Mouse (Mus musculus) embryonic facial prominence, embryonic 11.5 days (tissue): ENCODE results near the gene As3mt. TPM values are rescaled to one million over a fixed set of nuclear protein-coding genes. Genes with fewer than 3 reads are reported as not detected.

Source experiments
- ATAC-seq: fragments of 200-750 bp; cut with Nextera tagmentation; replicated peaks from 2 replicates; pipeline ENCODE4 v1.8.0; 2017; ENCODE audit warnings: low read depth; ENCODE audit not compliant: insufficient number of reproducible peaks, low FRiP score, low TSS enrichment
- DNase-seq: peaks from one replicate; pipeline ENCODE4 v3.0.0-alpha.2; 2015; ENCODE audit warnings: low spot score
- H3K27ac ChIP-seq: fragments of 300-500 bp; sonication (generic); replicated peaks from 2 replicates; pipeline ENCODE4 v1.5.1; 2014; ENCODE audit warnings: mild to moderate bottlenecking, low read depth, low read length, control low read depth
- H3K27me3 ChIP-seq: fragments of 300-500 bp; sonication (generic); 2 replicates; pipeline ENCODE4 v1.6.1; 2014; ENCODE audit warnings: mild to moderate bottlenecking, low read length, moderate library complexity, mixed read lengths; ENCODE audit not compliant: control insufficient read depth, insufficient read depth
- H3K36me3 ChIP-seq: fragments of 300-500 bp; sonication (generic); replicated peaks from 2 replicates; pipeline ENCODE4 v1.6.1; 2014; ENCODE audit warnings: low read depth, mild to moderate bottlenecking, low read length, moderate library complexity, mixed read lengths; ENCODE audit not compliant: control insufficient read depth, insufficient read depth
- H3K4me1 ChIP-seq: fragments of 300-500 bp; sonication (generic); 2 replicates; pipeline ENCODE4 v1.6.1; 2014; ENCODE audit warnings: low read length, mixed read lengths; ENCODE audit not compliant: control insufficient read depth, insufficient read depth
- H3K4me2 ChIP-seq: fragments of 300-500 bp; sonication (generic); 2 replicates; pipeline ENCODE4 v1.6.1; 2014; ENCODE audit warnings: low read depth, mild to moderate bottlenecking, control low read depth, low read length, moderate library complexity
- H3K4me3 ChIP-seq: fragments of 300-500 bp; sonication (generic); 2 replicates; pipeline ENCODE4 v1.5.1; 2014; ENCODE audit warnings: low read depth, low read length, control low read depth
- H3K9ac ChIP-seq: fragments of 300-500 bp; sonication (generic); replicated peaks from 2 replicates; pipeline ENCODE4 v1.6.1; 2014; ENCODE audit warnings: mild to moderate bottlenecking, control low read depth, low read length
- H3K9me3 ChIP-seq: fragments of 300-500 bp; sonication (generic); replicated peaks from 2 replicates; pipeline ENCODE4 v1.6.1; 2016; ENCODE audit warnings: mild to moderate bottlenecking, low read length, inconsistent platforms, mixed read lengths; ENCODE audit not compliant: control insufficient read depth
- WGBS: fragments of 180-500 bp; shearing (Covaris S2); extraction: QIAGEN DNeasy Blood & Tissue Kit; methylation state at CpG from one replicate; pipeline ENCODE4 v1.1.7; 2014; 5-methylcytosine and 5-hydroxymethylcytosine counted together
- polyA plus RNA-seq: library from polyadenylated mRNA; unstranded; fragments of >200 nt; fragmentation: Nextera tagmentation; extraction: Ambion mirVana; gene quantifications from 2 replicates; pipeline ENCODE4 v1.2.1, GENCODE M21; 2014

As3mt gene
- polyA plus RNA-seq: 29.3 and 34.6 TPM in 2 replicates

DNA sequence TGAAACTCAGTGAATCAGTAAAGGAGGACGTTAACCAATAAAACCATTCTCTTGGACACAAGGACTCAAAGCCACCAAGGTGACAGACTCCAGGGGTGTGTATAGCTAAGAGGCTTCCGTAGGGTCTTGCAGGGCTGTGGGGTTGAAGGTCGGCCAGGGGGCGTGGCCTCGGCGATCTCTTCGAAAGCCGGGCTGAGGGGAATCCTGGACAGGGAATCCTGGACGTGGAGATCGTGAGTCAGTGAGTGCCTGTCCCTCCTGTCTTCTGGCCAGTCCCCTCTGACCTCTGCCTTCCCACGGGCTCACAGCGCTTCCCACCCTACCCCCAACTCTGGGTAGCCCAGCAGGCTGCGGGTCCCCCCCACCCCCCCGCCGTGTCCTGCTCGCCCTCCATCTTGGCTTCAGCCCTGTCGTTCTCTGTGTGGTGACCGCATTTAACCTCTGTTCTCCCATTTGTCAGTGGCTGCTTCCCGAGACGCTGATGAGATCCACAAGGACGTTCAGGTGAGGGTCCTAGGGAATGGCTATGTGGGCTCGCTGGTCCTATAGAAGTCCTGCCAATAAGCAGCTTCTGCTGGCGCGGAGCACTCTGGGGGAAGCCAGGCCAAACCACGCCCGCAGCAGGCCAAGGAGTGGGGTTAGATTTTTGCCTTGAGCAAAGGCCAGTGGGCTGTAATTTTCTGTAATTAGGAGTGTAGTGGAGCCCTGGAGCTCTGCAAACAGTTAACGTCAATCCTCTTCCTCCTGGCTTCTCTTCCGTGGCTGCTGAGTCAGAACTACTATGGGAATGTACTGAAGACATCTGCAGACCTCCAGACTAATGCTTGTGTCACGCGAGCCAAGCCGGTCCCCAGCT lies at the start of gene As3mt:
Gene As3mt (plus strand): TSS at position 163 of the 856 bp plus-strand sequence.
- no peaks in the 10 kb centered on the region for H3K27me3 ChIP-seq
- peak; percentile 71 for DNase-seq
- no peaks in the 10 kb centered on the region for H3K36me3 ChIP-seq
- peak within 1 kb of the TSS; percentile 64 for H3K9ac ChIP-seq
- H3K4me1 ChIP-seq: no peaks in the 10 kb centered on the region
- 8% methylated on average over 31 of the region's 31 CpGs for WGBS
- peak within 1 kb of the TSS; percentile 77 for H3K4me2 ChIP-seq
- ATAC-seq: peak; percentile 67
- H3K27ac ChIP-seq: no peak within 1 kb of the TSS
- peak within 1 kb of the TSS; percentile 47 for H3K4me3 ChIP-seq
- H3K9me3 ChIP-seq: no peaks in the 10 kb centered on the region

DNA sequence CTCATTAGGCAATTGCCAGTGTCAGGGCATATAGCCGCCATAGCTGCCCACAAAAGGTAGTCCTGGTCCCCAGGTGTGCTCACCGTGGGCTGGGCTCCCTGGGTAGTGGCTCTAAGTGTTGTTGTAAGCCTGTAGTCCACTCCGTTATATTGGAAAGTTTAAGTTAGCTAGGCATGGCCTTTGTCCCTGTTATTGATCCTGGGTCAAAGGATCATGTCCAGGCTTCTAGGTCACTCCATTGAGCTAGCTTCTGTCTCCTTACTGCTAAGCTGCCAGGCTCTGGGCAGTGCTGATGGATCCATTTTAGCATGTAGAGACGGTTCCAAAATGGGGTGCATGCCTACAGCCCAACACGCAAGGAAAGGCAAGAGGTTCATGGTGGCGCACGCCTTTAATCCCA lies 48.9 kb upstream of the As3mt start:
- no peak overlapping the region for H3K4me3 ChIP-seq
- H3K9me3 ChIP-seq: no peaks in the 10 kb centered on the region
- H3K4me2 ChIP-seq: no peak overlapping the region
- no peaks in the 10 kb centered on the region for H3K4me1 ChIP-seq
- DNase-seq: no peak
- no peaks in the 10 kb centered on the region for H3K27me3 ChIP-seq
- H3K9ac ChIP-seq: no peak overlapping the region
- 93% methylated on average over 7 of the region's 7 CpGs for WGBS
- no peak overlapping the region for H3K27ac ChIP-seq
- no peak for ATAC-seq
- peaks cover 21% of the 10 kb centered on the region for H3K36me3 ChIP-seq

DNA sequence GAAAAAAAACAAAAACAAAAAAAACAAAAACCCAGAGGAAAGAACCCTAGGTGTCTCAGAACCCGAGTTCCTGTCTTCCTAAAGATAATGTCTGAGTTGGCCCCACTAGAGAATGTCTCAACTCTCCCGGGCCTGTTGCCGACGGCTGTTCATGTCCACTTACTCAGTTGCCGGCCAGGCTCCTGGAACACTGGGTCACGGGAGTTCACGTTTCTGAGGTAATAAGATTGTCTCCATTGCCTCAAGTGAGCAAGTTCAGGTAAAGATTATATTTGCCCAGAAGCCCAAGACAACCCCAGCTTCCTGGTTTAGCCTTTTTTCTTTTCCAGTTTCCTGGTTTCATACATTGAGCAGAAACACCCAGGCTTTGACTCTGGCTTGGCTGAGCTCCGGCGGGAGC lies 48.4 kb upstream of the As3mt start:
- 80% methylated on average over 9 of the region's 9 CpGs for WGBS
- no peaks in the 10 kb centered on the region for H3K4me1 ChIP-seq
- no peak overlapping the region for H3K4me2 ChIP-seq
- H3K4me3 ChIP-seq: no peak overlapping the region
- H3K9me3 ChIP-seq: no peaks in the 10 kb centered on the region
- H3K36me3 ChIP-seq: peaks cover 17% of the 10 kb centered on the region
- H3K9ac ChIP-seq: no peak overlapping the region
- no peaks in the 10 kb centered on the region for H3K27me3 ChIP-seq
- ATAC-seq: no peak
- H3K27ac ChIP-seq: no peak overlapping the region
- no peak for DNase-seq

DNA sequence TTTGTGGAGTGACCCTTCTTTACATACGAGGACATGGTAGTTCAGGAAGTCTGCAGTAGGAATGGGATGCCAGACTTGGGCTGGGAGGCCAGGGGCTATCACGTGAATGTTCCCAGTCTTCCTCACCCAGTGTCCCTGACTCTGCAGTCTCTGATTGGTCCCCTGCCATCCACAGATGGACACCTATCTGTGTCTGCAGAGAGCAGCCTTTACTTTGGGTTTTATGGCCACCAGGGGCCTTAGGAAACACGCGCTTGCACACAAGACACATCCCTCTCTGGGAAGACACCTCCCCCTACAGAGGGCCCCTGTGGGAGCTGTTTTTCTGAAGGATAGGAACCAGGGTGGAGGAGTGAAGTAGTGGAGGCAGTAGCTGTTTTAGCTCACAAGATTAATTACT lies 45.7 kb upstream of the As3mt start:
- Histone ChIP-seq H3K27me3 (no peaks in the 10 kb centered on the region), H3K9me3 (no peaks in the 10 kb centered on the region), H3K27ac (no peak overlapping the region), H3K4me1 (no peaks in the 10 kb centered on the region), H3K4me2 (no peak overlapping the region), H3K36me3 (peaks cover 4% of the 10 kb centered on the region), H3K4me3 (no peak overlapping the region), H3K9ac (no peak overlapping the region)
- ATAC-seq: no peak
- 72% methylated on average over 4 of the region's 4 CpGs for WGBS
- no peak for DNase-seq

DNA sequence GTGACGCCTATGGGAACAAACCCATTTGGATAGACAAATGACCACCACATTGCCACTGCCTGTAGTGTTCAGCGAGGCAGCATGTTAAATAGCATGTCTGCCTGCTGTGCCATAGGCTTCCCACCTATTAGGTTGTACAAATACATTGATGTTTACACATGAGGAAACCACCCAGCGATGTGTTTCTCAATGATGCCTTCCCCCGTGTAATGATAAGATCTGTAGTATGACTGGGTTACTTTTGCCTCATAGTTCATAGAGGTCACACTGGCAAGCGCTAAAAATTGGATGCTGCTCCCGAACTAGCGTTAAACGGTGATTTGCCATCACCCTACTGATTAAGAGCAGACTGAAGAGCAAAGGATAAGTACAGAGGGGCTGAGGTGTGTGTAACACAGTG lies 45.0 kb upstream of the As3mt start:
- 79% methylated on average over 8 of the region's 8 CpGs for WGBS
- Histone ChIP-seq H3K9me3 (no peaks in the 10 kb centered on the region), H3K36me3 (no peaks in the 10 kb centered on the region), H3K4me1 (no peaks in the 10 kb centered on the region), H3K4me2 (no peak overlapping the region), H3K27ac (no peak overlapping the region), H3K9ac (no peak overlapping the region), H3K27me3 (no peaks in the 10 kb centered on the region), H3K4me3 (no peak overlapping the region)
- DNase-seq: no peak
- ATAC-seq: no peak

DNA sequence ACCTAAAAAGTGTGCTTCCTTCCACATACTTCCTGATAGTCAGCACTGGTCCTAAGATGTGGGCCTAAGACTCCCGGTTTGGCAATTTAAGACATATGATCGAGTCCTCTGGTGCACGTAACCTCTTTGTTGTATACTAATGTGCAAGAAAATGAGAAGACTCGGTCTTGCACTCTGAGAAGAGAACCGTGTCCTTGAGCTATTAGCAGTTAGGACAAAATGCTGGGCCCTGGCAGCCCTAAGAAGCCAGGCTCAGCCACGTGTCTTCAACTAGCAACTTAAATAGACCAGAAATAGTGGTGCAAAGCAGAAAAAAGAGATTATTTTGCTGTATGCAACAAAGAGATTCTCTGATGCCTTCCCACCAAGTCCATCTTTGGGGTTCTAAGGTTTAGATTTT lies 44.5 kb upstream of the As3mt start:
- no peaks in the 10 kb centered on the region for H3K4me1 ChIP-seq
- no peaks in the 10 kb centered on the region for H3K9me3 ChIP-seq
- WGBS: 74% methylated on average over 6 of the region's 6 CpGs
- no peak overlapping the region for H3K4me2 ChIP-seq
- no peak for ATAC-seq
- no peaks in the 10 kb centered on the region for H3K36me3 ChIP-seq
- H3K27me3 ChIP-seq: no peaks in the 10 kb centered on the region
- H3K4me3 ChIP-seq: no peak overlapping the region
- no peak overlapping the region for H3K27ac ChIP-seq
- no peak for DNase-seq
- H3K9ac ChIP-seq: no peak overlapping the region

DNA sequence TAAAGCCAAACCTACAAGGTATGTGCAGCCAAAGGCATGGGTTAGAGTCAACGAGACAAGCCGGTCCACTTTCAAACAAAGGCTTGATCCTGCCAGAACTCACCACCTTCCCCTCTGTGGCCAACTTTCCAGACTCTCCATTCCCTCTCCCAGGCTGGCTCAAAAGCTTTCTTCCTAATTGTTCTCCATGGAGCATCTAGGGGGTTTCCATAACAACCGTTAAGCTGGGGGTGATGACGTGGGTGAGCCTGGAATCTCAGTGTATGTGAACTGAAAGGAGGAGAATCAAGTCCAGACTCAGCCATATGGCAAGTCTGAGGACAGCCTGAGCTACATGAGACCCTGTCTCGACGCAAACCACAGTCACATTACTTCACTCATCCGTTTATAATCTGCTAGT lies 41.8 kb upstream of the As3mt start:
- Histone ChIP-seq H3K4me1 (no peaks in the 10 kb centered on the region), H3K9ac (no peak overlapping the region), H3K9me3 (no peaks in the 10 kb centered on the region), H3K36me3 (no peaks in the 10 kb centered on the region), H3K4me2 (no peak overlapping the region), H3K4me3 (no peak overlapping the region), H3K27ac (no peak overlapping the region), H3K27me3 (no peaks in the 10 kb centered on the region)
- 61% methylated on average over 7 of the region's 7 CpGs for WGBS
- DNase-seq (peak; percentile 53), ATAC-seq (no peak)

DNA sequence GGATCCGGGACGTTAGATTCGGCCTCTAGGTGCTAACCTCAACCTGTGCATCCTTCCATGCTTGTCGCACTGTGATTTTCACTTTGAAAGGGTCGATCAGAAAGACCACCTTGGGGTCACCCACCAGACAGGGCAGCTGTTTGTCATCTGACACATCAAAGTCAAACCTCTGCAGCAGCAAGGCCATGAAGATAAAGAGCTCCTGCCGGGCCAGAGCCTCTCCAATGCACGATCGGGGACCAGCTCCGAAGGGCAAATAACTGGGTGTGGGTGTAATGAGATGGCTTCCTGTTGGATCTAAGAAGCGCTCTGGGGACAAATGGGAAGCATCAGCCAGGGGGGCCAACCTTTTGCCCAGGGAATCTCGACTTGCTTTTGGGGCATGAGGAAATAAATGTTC lies 40.0 kb upstream of the As3mt start:
- H3K9me3 ChIP-seq: no peaks in the 10 kb centered on the region
- H3K27me3 ChIP-seq: no peaks in the 10 kb centered on the region
- no peaks in the 10 kb centered on the region for H3K4me1 ChIP-seq
- H3K27ac ChIP-seq: no peak overlapping the region
- no peaks in the 10 kb centered on the region for H3K36me3 ChIP-seq
- H3K9ac ChIP-seq: no peak overlapping the region
- no peak overlapping the region for H3K4me2 ChIP-seq
- no peak overlapping the region for H3K4me3 ChIP-seq
- 66% methylated on average over 11 of the region's 11 CpGs for WGBS
- DNase-seq (no peak), ATAC-seq (no peak)
